Mouse (Mus musculus) urinary bladder, postnatal 36 days (tissue): ENCODE results near the gene Zc3hc1.
"Not testable (repeated sequence)": the region's sequence is repeated elsewhere in the genome, so short reads cannot be mapped to it uniquely, and the experiment has no call there.

Experiments used
- DNase-seq, 2 experiments: peaks; one replicate each; pipeline ENCODE4 v3.0.0; 2022; ENCODE audit warnings: low spot score in 2 of 2, mixed read lengths in 1 of 2

Zc3hc1 gene

DNA sequence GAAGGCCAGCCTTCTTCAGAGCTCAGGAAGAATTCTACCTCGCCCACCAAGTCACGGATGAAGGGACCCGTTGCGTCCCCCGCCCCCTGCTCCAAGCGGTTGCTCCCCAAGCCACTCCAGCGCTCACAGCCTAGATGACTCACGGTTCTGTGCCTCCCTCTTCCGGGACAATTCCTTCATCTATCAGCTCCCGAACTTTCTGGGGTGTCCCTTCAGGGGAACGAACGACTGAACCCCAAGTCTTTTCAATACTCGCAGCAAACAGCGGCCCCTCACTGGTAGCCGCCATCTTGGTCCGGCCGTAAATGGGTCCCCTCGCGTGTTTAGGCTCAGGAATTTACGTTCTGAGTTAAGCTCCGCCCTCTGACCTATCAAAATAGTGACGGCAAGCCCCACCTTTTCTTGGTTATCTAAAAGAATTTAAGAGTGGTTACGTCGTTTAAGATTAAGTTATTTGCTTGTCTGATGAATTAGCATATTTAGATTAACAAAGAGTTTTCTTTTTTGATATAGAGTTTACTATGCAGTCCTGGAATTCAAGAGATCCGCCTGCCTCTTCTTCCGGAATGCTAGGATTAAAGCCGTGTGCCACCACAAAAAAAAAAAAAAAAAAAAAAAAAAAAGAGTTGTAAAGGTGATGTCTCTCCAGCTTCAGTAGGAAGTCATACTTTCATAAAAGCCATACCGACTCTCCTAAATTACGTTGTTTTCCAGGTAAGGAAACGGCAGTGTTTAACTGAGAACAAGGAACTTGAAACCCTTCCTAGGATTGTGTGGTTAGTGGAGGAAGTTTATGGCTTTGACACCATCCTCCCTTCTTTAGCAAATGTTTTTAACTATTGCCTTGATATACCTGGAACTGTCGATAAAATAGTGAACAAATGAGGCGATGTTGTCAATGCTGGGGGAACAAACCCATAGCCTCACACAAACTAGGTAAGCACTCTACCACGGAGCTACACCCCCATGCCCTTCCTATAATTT, at the start of gene Zc3hc1:
Zc3hc1 (minus strand) TSS at position 315 of the 984 bp plus-strand sequence.
- DNase-seq: peak; percentile 63 to 67

DNA sequence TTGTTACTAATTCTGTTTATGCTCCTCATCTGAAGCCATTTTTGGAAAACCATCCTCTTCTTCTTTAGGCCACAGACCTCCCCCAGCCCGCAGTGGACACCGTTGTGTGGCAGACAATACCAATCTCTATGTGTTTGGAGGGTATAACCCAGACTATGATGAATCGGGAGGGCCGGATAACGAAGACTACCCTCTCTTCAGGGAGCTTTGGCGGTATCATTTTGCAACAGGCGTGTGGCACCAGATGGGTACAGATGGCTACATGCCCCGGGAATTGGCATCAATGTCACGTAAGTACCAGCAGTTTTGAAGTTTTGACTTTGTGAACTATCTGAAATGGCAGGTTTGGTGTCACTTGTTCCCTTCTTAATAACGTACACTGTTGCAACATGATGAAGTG, 48.7 kb upstream of the Zc3hc1 start:
- DNase-seq: no peak

DNA sequence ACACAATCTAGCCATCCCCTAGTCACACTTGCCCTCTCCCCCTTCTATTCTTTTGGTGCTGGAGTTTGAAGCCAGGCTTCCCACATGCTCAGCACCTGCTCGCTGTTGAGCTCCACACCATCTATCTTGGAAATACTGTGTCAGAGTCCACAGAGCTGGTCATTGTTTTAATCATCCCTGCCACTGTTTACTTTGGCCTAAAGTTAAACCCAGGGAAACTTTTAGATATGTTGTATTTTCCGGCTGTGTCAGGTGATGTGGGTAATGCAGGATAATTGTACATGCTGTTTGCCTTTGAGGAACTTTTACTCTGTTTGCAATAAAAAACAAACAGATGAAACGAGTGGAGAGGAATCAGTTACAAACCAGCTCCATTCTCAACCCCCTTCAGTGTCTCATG, 46.2 kb upstream of the Zc3hc1 start:
- no peak for DNase-seq

DNA sequence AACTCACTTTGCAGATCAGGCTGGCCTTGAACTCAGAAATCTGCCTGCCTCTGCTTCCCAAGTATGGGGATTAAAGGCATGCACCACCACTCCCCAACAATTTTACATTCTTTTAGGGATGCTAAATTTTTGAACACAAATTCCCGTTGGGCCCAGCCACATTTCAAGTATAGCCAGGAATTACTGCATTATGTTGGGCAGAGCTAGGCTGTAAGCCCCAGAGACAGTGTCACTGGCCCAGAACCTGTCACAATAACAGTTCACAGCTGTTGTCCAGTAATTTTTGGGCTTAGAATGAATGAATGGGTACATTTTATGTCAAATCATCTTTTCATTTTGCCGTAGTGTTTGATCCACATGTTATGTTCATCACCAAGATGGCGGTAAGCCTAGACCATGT, 45.6 kb upstream of the Zc3hc1 start:
- no peak for DNase-seq

DNA sequence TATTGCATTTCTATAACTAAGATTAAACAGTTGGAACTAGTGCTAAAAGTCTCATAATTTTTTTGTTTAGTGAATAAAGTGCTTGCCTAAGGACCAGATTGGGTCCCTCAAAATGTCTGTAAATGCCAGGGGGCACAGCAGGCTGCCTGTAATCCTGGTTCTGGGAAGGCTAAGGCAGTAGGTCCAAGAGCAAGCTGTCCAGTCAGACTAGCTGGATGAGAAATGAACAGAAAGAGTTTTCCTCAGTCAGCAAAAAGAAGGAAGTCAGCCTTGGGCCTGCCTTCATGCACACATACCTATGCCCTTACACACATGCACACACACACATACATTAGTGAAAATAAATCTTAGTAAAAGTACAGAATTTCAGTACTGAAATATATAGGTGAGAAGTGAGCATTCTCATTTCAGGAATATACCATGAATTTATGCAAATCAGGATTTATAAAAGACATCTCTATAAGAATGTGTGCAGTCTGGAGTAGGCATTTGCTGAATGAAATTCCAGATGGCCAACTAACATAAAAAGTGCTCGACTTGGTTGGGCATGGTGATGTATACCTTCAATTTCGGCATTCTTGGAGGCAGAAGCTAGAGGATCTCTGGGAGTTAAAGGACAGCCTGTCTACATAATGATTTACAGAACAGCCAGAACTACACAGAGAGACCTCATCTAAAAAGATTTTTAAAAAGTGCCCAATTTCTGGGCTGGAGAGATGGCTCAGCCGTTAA, 41.8 kb upstream of the Zc3hc1 start:
- DNase-seq: no peak

DNA sequence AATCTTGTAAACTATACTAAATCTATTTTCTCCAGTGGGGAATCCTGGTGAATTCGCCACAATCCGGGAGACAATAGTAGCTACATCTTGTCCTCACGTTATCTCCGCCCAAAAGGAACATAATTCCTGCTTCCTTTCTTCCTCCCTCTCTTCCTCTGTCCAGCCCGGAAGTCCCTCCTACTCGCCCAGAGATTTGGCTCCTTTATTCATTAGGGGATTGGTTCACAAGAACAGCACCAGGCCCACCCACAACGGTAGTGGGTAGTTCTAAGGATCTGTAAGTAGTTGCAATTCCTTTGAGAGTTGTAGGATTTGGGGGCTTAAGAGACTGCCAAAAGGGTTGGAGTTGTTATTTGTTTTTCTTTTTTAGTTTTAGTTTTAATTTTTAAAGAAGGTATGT, 26.0 kb upstream of the Zc3hc1 start:
- no peak for DNase-seq

DNA sequence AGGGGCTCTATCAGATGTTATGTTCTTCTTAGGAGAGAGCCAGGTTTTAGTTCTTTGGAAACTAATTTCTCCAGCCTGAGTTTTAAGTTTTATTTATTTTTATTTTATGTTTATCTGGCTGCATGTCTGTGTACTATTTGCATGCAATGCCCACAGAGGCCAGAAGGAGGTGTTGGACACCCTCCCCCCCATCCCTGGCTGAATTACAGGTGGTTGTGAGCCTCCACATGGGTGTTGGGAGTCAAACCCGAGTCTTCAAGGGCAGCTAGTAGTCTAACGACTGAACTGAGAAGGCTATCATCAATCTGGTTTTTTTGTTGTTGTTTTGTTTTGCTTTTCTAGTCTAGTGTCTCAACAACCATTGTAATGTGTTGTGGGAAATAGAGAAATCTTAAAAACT, 25.3 kb upstream of the Zc3hc1 start:
- DNase-seq: no peak

DNA sequence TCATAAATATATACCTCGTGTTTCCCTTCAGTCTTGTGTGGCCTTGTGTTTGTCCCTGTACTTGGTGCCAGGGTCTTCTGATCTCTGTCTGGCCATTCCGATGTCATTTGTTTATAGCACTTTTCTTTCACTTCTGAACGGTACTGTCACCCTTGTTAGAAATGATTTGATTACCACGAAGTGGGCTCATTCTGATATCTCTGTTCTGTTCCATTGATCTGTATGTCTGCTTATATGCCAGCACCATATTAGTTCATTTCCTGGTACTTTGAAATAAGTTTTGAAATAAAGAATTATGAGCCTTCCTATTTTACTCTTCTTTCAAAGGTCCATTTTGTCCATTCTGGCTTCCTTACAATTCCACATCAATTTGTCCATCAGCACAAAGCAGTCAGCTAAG, 20.5 kb upstream of the Zc3hc1 start:
- no peak for DNase-seq

DNA sequence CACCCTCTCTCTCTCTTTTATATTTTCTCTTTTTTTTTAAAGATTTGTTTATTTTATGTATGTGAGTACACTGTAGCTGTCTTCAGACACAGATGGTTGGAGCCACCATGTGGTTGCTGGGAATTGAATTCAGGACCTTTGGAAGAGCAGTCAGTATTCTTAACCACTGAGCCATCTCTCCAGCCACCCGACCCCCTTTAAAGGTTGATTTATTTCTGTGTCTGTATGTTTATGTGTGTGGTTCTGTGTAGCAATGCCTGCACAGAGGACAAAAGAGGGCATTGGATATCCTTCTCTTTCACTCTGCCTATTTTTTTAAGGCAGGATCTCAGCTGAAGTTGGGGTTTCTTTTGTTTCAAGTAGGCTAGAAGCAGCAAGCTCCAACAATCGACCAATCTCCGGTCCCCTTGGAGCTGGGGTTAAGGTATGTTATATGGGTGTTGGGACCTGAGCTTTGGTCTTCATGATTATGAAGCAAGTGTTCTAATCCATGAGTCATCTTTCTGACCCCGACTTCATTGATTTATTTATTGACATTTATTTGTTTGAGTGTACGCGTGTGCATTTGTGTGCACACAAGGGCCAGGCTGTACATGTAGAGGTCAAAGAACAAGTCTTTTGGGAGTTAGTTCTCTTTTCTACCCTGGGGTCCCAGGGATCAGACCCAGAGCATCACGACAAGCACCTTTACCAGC, 18.7 kb upstream of the Zc3hc1 start:
- DNase-seq: no peak

DNA sequence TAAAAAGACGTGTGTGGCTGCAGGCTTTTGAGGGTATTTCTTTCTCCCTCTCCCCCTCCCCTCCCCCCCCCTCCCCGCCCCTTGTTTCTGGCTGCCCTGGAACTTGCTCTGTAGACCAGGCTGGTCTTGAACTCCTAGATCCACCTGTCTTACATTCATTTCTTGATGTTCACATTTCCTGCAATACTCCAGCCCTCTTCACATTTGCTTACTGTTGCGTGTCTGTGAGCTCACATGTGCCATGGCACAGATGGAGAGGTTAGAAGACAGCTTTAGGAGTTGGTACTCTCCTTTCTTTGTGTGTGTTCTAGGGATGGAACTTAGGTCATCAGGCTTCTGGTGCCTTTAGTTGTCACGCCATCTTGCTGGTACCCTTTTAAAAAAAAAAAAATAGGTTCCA, 17.4 kb upstream of the Zc3hc1 start:
- no peak for DNase-seq

DNA sequence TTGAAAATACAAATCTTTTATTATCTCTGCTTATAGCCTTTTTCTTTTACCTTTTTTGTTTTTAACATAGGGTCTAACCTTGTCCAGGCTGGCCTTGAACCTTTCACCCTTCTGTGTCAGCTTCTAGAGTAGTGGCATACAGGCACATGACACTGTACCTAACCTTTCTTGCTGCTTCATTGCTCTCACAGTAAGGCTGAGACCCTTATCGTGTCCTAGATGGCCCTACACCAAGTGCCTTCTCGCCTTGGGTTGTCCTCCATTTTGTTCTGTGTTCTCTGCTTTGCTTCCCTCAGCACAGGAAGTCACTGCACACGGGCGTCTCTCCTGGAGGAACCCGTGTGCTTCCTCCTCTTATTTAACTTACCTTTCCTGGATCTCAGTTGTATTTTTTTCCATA, 13.8 kb upstream of the Zc3hc1 start:
- DNase-seq: no peak

DNA sequence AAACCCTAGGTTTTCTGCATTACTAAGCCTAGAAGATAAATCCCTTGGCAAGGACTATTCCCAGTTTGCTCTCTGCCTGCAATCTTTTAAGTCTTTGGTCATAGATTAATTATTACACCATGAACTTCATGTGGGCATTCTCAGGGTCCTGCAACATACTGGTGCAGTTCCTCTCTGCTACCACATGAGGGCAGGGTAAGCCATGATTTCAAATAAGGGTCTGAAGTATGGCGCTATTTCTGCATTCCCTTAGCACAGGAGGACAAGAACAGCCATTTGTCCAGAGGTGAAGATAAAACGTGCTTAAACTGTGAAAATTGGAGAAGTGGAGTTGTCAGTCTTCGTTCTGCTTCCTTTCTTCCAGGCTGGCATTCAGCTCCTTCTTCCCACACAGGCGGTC, 12.6 kb upstream of the Zc3hc1 start:
- peak; percentile 35 to 44 for DNase-seq

DNA sequence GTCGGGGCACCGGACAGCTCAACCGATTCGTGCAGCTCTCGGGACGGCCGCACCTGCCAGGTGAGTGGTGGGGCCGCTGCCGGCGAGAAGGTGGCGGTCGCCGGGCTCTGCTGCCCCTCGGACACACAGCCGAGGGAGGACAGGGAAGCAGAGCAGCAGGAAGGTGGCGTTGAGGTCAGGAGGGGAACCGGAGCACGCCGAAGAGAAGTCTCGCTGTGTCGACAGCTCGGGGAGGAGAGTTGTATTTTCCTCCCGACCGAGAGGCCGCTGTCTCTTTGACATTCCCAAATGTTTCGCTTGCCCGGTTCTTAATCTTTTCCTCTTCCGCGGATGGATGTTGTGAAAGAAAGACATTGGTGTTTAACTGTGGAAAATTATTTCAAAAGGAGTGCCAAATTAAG, 11.3 kb upstream of the Zc3hc1 start:
- DNase-seq: no peak

DNA sequence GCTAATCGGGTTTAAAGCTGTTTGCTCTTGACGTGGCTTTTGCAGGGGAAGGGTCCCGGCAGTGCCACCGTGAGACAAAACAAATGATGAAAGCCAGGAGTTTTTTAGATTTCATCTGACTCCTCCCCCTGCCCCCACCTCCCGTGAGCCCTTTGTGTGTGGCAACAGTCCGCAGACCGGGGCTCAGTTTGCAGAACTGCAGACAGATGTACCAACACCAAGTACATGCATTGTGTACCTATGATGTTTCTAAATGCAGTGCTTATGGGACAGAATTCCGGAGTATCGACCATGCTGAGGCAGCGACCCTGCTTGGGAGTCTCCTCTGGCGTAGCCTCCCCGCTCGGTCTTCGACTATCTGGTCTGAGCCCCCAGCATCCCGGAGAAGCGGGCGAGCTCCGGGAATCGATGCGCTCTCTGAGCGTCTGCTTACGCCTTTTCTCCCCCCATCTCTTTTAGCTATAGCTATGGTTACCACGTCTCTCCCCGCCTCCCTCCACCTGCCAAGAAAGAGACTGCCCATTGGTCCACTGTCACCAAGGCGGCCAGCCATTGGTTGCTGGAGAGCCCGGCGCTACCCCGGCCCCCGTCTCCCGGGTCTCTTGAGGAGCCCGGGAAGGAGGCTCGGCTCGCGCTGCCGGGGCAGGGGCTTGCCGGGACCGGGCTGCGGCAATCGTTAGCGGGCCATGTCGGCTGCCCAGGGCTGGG, 10.6 kb upstream of the Zc3hc1 start, which contains the start of gene Klhdc10:
Klhdc10 (plus strand) TSS at position 561 of the 708 bp plus-strand sequence.
- peak; percentile 100 for DNase-seq

DNA sequence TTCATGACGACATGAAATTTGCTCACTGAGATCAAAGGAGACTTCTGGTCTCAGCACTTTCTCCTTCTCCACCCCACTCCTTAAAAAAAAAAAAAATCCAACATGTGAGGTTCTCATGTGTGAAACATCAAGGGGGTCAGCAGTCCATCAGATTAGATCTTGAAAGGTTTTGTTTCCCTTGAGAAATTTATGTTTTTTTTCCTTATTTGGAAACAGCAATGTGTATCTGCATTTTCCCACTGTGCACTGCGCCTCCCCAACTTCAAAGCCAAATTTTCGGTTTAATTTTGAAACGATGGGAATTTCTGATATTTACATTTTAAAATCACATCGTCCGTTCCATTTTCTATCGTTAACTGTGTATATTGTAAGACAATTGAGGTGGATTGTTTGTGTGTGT, 9.9 kb upstream of the Zc3hc1 start:
- no peak for DNase-seq

DNA sequence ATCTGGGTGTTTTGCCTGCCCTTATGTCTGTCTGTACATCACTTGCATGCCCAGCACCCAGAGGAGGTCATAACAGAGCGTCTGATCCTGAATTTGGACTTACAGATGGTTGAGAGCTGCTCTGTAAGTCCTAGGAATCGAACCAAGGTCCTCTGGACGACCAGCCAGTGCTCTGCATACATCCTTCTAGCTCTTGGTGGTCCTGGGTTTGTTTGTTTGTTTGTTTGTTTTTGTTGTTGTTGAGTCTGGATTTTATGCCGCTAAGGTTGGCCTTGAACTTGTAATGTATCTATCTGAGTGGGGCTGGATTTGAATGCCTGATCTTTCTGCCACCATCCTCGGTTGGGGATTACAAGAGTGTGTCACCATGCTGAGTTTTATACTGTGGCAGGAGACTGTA, 9.3 kb upstream of the Zc3hc1 start:
- no peak for DNase-seq

DNA sequence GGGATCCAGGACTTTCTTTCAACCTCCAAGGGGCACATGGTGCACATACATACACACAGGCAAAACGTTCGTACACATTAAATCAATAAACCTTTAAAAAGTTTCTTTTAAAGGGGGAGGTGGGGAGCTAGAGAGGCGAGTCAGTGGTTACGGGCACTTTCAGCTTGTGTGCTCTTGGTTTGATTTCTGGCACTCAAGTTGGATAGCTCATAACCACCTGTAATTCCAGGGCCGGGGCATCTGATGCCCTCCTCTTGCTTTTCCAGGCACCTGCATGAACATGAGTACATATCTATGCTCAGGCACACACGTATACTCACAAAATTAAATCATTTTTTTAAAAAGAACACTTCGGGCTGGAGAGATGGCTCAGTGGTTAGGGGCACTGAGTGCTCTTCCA, 1.2 kb upstream of the Zc3hc1 start:
- no peak for DNase-seq

DNA sequence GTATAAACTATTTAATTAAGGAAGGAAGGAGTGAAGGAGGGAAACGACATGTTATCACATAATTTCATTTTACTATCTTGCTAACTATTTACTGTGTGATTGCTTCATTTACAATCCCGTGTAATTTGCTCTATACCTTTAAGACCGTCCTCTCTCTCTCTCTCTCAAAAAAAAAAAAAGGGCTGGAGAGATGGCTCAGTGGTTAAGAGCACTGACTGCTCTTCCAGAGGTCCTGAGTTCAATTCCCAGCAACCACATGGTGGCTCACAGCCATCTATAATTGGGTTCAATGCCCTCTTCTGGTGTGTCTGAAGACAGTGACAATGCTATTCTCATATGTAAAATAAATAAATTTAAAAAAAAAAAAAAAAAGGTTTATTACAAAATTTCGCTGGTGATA, 557 bp downstream of the Zc3hc1 start:
- DNase-seq: not testable (repeated sequence)

DNA sequence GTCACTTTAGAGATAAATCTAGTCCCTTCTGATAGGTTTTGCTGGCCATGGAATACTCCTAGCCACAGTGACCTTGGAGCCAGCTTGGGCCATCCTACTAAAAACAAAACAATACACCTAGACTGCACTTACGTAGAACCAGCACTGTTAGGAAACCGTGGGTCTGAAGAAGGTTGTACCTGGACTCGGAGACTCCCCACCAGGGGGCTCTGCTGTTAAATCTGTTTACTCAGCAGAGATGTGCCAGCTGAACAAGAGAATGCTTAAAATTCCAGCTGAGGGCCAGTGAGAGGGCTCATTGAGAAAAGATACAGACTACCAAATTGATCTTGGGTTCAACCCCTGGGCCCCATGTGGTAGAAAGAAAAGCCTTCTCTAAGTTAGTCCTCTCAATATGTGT, 9.7 kb downstream of the Zc3hc1 start:
- DNase-seq: no peak

DNA sequence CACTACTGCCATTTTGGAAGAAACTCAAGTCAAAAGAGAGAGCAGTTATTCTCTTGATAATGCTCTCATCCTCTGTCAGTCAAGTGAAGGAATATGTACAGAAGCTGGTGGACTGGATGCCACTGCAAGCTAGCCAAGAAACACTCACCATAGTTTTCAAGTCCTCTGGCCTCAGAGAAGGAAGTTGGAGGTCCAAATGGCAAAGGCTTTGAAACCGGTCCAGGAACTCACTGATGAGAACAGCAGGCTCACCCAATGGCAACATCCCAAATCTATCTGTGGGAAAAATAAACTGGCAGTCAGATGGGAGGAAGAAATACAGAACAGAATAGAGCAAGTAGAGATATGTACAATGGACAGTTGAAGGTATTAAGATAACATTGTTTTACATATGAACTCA, 15.0 kb downstream of the Zc3hc1 start:
- DNase-seq: no peak

DNA sequence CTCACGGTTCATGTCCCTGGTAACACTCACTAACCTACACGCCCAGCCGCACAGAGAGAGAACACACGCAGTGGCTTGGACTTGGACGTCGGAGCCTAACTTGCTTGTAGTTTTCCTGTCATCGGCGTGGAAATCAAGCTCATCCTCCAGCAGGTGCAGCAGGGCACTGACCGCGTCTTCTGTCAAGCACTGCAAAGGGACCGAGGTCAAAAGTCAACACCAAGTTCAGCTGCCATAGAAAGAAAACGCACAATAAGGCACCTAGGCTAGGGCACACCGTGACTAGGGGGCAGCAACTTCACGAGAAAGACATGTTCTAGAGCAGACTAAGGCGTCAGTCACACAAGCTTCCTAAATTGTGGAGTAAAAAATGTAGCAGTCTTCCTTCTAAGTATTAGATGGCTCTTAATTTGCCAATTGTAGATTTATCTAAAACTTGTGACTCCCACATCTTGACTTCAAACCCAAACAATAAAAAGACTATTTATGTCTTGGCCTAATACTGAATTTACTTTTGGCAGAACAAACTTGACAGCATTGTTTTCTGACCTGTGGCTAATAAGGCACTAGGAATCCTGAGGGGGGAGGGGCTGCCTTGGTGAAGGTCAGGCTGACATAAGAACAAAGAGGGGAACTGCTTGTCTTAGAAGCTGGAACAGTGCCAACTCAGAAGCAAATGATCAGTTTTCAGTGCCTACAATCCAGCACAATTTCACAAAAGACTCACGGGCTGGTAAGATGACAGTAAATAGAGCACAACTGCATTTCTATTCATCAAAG, 15.9 kb downstream of the Zc3hc1 start:
- no peak for DNase-seq
